Mouse (Mus musculus) embryonic facial prominence, embryonic 12.5 days (tissue): Measurements from ENCODE around the gene Lrig3. TPM values are rescaled to one million over a fixed set of nuclear protein-coding genes. Genes with fewer than 3 reads are reported as not detected.

Experiments used
- ATAC-seq: fragments of 200-750 bp; cut with Nextera tagmentation; 2 replicates; pipeline ENCODE4 v1.8.0; 2017; ENCODE audit not compliant: insufficient number of reproducible peaks, insufficient read depth, low FRiP score, low TSS enrichment
- H3K27ac ChIP-seq: fragments of 300-500 bp; sonication (generic); 2 replicates; pipeline ENCODE4 v1.5.1; 2016; ENCODE audit warnings: mild to moderate bottlenecking
- H3K27me3 ChIP-seq: fragments of 300-500 bp; sonication (generic); 2 replicates; pipeline ENCODE4 v1.6.1; 2016; ENCODE audit warnings: mild to moderate bottlenecking, moderate library complexity
- H3K36me3 ChIP-seq: fragments of 300-500 bp; sonication (generic); 2 replicates; pipeline ENCODE4 v1.6.1; 2016; ENCODE audit warnings: mild to moderate bottlenecking
- H3K4me1 ChIP-seq: fragments of 300-500 bp; sonication (generic); 2 replicates; pipeline ENCODE4 v1.6.1; 2016
- H3K4me2 ChIP-seq: fragments of 300-500 bp; sonication (generic); replicated peaks from 2 replicates; pipeline ENCODE4 v1.6.1; 2016; ENCODE audit warnings: mild to moderate bottlenecking, moderate library complexity
- H3K4me3 ChIP-seq: fragments of 300-500 bp; sonication (generic); 2 replicates; pipeline ENCODE4 v1.5.1; 2016; ENCODE audit warnings: mild to moderate bottlenecking
- H3K9ac ChIP-seq: fragments of 300-500 bp; sonication (generic); 2 replicates; pipeline ENCODE4 v1.6.1; 2016; ENCODE audit warnings: mild to moderate bottlenecking, moderate library complexity
- H3K9me3 ChIP-seq: fragments of 300-500 bp; sonication (generic); 2 replicates; pipeline ENCODE4 v1.6.1; 2016; ENCODE audit warnings: mild to moderate bottlenecking, moderate library complexity
- WGBS: fragments of 180-500 bp; shearing (Covaris S2); methylation state at CpG from one replicate; pipeline ENCODE4 v1.1.7; 2016; 5-methylcytosine and 5-hydroxymethylcytosine counted together
- microRNA-seq: library from miRNA; unstranded; fragments of <30 nt; microRNA quantifications from one replicate; pipeline ENCODE4, GENCODE M21; 2017
- polyA plus RNA-seq: library from polyadenylated mRNA; unstranded; fragments of >200 nt; fragmentation: Nextera tagmentation; extraction: Ambion mirVana; gene quantifications from 2 replicates; pipeline ENCODE4 v1.2.1, GENCODE M21; 2016

The Lrig3 gene
- polyA plus RNA-seq, 1 experiment from 2014 or later: 49.5 TPM

GRCm38 (mm10) chr10:126013667-126014066 lies 47.7 kb downstream of the Lrig3 start:
- H3K4me1 ChIP-seq: no peaks in the 10 kb centered on the region
- H3K27me3 ChIP-seq: no peaks in the 10 kb centered on the region
- no peak overlapping the region for H3K4me2 ChIP-seq
- H3K9me3 ChIP-seq: no peaks in the 10 kb centered on the region
- no peak overlapping the region for H3K9ac ChIP-seq
- 88% methylated on average over 11 of the region's 11 CpGs for WGBS
- peaks cover 88% of the 10 kb centered on the region for H3K36me3 ChIP-seq
- no peak for ATAC-seq
- no peak overlapping the region for H3K4me3 ChIP-seq
- peak overlapping the region; percentile 60; the same call in 1 of the 2 replicates for H3K27ac ChIP-seq

- no peaks in the 10 kb centered on the region for H3K9me3 ChIP-seq
- H3K9ac ChIP-seq: no peak overlapping the region
- no peak for ATAC-seq
- H3K27ac ChIP-seq: no peak overlapping the region
- no peak overlapping the region for H3K4me3 ChIP-seq
- WGBS: 93% methylated on average over 8 of the region's 8 CpGs
- peaks cover 77% of the 10 kb centered on the region for H3K36me3 ChIP-seq
- no peak overlapping the region for H3K4me2 ChIP-seq
- no peaks in the 10 kb centered on the region for H3K4me1 ChIP-seq
- no peaks in the 10 kb centered on the region for H3K27me3 ChIP-seq
Measured at GRCm38 (mm10) chr10:126014673-126015072, 48.7 kb downstream of the Lrig3 start.

- WGBS: 84% methylated on average over 6 of the region's 6 CpGs
- no peaks in the 10 kb centered on the region for H3K4me1 ChIP-seq
- H3K9me3 ChIP-seq: no peaks in the 10 kb centered on the region
- no peaks in the 10 kb centered on the region for H3K27me3 ChIP-seq
- no peak overlapping the region for H3K4me3 ChIP-seq
- no peak overlapping the region for H3K27ac ChIP-seq
- peaks cover 68% of the 10 kb centered on the region for H3K36me3 ChIP-seq
- H3K4me2 ChIP-seq: no peak overlapping the region
- no peak for ATAC-seq
- H3K9ac ChIP-seq: no peak overlapping the region
Measured at GRCm38 (mm10) chr10:126015644-126016043, 49.7 kb downstream of the Lrig3 start.

GRCm38 (mm10) chr10:126019350-126019991 lies 53.5 kb downstream of the Lrig3 start:
- Histone ChIP-seq H3K4me1 (no peaks in the 10 kb centered on the region), H3K27ac (no peak overlapping the region), H3K4me2 (no peak overlapping the region), H3K27me3 (no peaks in the 10 kb centered on the region), H3K36me3 (peaks cover 30% of the 10 kb centered on the region), H3K4me3 (no peak overlapping the region), H3K9ac (no peak overlapping the region), H3K9me3 (no peaks in the 10 kb centered on the region)
- ATAC-seq: no peak
- 87% methylated on average over 15 of the region's 15 CpGs for WGBS

- no peak overlapping the region for H3K4me3 ChIP-seq
- no peaks in the 10 kb centered on the region; the same call in 1 of the 2 replicates for H3K4me1 ChIP-seq
- no peak overlapping the region for H3K4me2 ChIP-seq
- 37% methylated on average over 8 of the region's 8 CpGs for WGBS
- no peaks in the 10 kb centered on the region for H3K36me3 ChIP-seq
- no peak for ATAC-seq
- H3K27ac ChIP-seq: no peak overlapping the region
- no peaks in the 10 kb centered on the region for H3K27me3 ChIP-seq
- no peaks in the 10 kb centered on the region for H3K9me3 ChIP-seq
- H3K9ac ChIP-seq: no peak overlapping the region
Measured at GRCm38 (mm10) chr10:126028574-126029440, 62.8 kb downstream of the Lrig3 start.

- WGBS: 51% methylated on average over 7 of the region's 7 CpGs
- Histone ChIP-seq H3K4me3 (no peak overlapping the region), H3K4me1 (no peaks in the 10 kb centered on the region; the same call in 1 of the 2 replicates), H3K9me3 (no peaks in the 10 kb centered on the region), H3K27ac (no peak overlapping the region), H3K36me3 (no peaks in the 10 kb centered on the region), H3K27me3 (no peaks in the 10 kb centered on the region), H3K4me2 (no peak overlapping the region), H3K9ac (no peak overlapping the region)
- no peak for ATAC-seq
Measured at GRCm38 (mm10) chr10:126029441-126030114, 63.6 kb downstream of the Lrig3 start.

GRCm38 (mm10) chr10:126056881-126057280 lies 90.9 kb downstream of the Lrig3 start:
- H3K9me3 ChIP-seq: no peaks in the 10 kb centered on the region
- no peak for ATAC-seq
- H3K36me3 ChIP-seq: no peaks in the 10 kb centered on the region
- WGBS: 22% methylated on average over 3 of the region's 3 CpGs
- H3K4me1 ChIP-seq: peaks cover 14% of the 10 kb centered on the region
- H3K27me3 ChIP-seq: no peaks in the 10 kb centered on the region
- no peak overlapping the region for H3K4me3 ChIP-seq
- H3K4me2 ChIP-seq: no peak overlapping the region
- H3K27ac ChIP-seq: no peak overlapping the region
- no peak overlapping the region for H3K9ac ChIP-seq

- no peaks in the 10 kb centered on the region for H3K9me3 ChIP-seq
- WGBS: 85% methylated on average over 4 of the region's 4 CpGs
- H3K4me1 ChIP-seq: no peaks in the 10 kb centered on the region
- no peak overlapping the region for H3K9ac ChIP-seq
- H3K4me2 ChIP-seq: no peak overlapping the region
- no peaks in the 10 kb centered on the region for H3K27me3 ChIP-seq
- no peak for ATAC-seq
- no peaks in the 10 kb centered on the region for H3K36me3 ChIP-seq
- H3K27ac ChIP-seq: no peak overlapping the region
- H3K4me3 ChIP-seq: no peak overlapping the region
Measured at GRCm38 (mm10) chr10:126062812-126063211, 96.8 kb downstream of the Lrig3 start.

Small RNA genes lying within 50 kb of the gene (microRNA-seq; reads per million reads assigned to microRNA genes)
- gene Gm22183: not detected
